Mouse (Mus musculus) G1E-ER4 (cell line): ENCODE measurements at regions not wholly inside any gene's neighbourhood (a gene's known extent, or its start where the extent isn't known, plus 50 kb on each side); places are given as distances from the start of the nearest gene placed in this dataset.

Source experiments
- GATA1 ChIP-seq: IDR thresholded peaks from one replicate; pipeline ENCODE4 v1.8.0; 2012; ENCODE audit warnings: low read length, inconsistent platforms

DNA sequence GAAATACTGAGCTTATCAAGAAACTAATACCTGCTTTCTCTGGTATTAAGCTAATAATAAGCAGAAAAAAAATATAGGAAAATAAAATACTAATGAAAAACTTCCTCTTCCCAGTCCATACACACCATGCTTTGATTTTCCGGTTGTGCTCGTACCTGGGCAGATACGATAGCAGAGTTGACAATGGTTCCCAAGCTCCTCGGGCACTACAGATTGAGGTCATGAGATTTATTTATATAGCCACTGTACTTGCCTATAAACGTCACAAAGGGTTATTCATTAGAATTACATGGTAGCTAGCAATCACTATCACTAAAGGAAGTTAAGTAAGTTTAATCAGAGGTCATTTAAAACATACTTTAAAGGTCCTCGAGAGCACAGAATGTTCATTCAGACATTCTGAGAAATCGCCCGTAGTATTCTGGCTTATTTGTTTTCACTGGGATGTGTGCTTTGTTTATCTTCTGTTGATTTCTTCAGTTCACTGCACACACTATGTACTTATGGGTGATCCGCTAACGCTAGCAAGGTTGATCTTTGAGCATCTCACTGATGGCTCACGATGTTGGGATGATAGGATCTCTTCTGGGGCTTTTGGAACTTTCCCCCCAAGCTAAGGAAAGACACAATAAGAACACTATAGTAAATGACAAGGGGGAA, 111.4 kb upstream of the Fam3c start:
- no peak for TF ChIP-seq GATA1

GRCm38 (mm10) chr6:22465926-22466325, 109.9 kb upstream of the Fam3c start:
- no peak for TF ChIP-seq GATA1

DNA sequence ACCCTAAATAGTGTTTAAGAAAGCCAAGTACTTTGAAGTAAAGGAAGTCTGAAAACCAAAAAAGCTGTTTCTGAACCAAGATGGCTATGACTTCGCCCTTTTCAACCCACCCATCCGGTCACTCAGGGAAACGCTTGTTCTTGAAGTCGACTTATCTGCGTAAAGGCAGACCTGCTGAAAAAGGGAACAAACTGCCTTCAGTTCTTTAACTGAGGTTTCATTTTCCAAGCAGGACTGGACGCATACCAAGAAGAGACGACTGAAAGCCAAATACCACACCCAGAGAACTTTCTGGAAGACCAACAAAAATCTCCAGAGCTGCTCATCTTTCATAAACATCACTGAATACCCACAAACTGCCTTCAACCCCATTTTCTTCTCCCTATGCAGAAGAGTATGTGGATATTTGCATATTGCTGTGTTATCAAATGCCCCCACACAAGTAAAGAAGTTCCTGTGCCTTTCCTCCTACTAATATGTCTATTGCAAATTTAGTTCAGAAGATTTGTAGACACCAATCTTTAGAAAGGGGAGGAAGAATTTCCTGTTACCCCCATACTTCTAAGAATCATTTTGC, 103.5 kb upstream of the Fam3c start:
- no peak for TF ChIP-seq GATA1

- TF ChIP-seq GATA1 = no peak
Measured at GRCm38 (mm10) chr6:22452203-22452602, 96.2 kb upstream of the Fam3c start.

GRCm38 (mm10) chr6:22450501-22450900, 94.5 kb upstream of the Fam3c start:
- no peak for TF ChIP-seq GATA1

GRCm38 (mm10) chr6:22448906-22449305, 92.9 kb upstream of the Fam3c start:
- no peak for TF ChIP-seq GATA1

DNA sequence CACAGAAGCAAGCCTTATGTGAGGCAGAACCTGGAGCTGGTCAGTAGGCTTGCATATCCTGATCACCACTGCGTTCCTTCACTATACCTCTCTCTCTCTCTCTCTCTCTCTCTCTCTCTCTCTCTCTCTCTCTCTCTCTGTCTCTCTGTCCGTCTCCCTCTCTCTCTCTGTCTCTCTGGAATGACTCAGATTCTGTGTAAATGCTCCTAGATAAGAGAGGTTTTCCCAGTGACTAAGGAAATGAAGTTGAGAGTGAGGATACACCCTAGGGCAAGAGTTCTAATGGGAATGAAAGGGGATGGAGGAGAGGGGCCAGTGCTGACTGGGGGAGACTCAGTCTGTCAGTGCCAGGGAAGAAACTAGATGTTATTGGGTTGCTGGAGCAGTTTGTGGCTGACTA, 91.6 kb upstream of the Fam3c start:
- no peak for TF ChIP-seq GATA1

DNA sequence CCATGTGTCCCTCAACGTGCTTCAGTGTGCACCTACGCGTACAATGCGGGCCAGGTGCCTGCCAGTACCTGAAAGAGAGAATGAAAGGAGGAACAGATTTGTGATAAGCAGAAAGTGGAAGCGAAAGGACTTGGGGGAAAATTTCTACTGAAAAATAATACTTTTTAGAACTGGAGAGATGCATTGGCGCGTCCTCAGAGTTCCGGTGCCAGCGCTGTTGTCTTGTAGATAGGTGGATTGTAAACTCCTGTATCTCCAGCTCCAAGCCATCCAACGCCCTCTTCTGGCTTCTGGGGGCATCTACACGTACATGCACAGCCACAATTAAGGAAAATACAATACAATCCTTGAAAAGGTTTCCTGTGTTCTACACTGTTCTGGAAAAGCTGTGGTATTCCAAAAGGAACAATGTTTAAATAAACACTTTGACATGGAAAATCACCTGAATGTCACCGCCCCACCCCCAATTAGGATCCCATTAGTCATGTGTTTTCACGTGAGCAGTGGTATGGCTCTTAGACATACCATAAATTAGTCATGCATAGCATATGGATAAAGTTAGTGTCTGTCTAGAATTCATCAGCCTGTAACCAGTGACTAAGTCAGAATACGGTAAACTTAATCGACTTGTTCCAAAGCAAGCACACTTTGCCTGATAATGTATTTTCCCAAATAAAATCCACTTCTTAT, 90.7 kb upstream of the Fam3c start:
- TF ChIP-seq GATA1 = no peak

DNA sequence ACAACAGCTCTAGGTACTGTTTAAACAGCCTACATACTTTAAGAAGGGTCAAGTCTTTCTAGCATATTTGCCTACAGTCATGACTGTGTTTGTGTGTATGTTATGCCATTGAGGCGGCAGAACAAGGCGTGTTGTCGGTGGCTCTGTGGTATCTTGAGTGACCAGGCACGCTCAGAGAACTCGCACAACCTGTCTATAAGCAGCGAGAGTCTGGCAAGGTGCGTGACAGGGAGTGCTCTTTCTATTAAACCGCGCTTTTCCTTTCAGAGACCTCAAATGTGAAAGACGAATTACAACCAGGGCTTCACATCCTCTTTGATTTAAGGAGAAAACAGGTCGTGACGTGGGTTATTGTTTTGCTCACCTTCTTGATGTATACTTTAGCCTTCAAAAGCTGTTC, 88.2 kb upstream of the Fam3c start:
- TF ChIP-seq GATA1 = no peak

GRCm38 (mm10) chr6:22443573-22443972, 87.5 kb upstream of the Fam3c start:
- no peak for TF ChIP-seq GATA1

- TF ChIP-seq GATA1 = no peak
Measured at GRCm38 (mm10) chr6:22443170-22443569, 87.1 kb upstream of the Fam3c start.

DNA sequence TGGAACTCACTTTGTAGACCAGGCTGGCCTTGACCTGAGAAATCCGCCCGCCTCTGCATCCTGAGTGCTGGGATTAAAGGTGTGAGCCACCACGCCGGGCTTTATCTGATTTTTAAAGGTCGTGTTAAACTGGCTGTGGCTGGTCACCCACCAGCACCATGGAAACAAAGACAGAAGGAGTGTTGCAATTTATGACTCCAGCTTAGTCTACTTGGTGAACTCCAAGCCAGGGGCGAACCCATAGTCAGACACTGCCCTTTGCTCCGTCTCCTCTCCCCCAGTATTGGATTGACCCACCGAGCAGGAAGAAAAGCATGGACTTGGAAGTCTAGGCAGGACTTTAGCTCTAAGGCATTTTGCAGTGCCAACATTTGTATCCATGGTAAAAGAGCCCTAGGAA, 86.5 kb upstream of the Fam3c start:
- TF ChIP-seq GATA1 = no peak

DNA sequence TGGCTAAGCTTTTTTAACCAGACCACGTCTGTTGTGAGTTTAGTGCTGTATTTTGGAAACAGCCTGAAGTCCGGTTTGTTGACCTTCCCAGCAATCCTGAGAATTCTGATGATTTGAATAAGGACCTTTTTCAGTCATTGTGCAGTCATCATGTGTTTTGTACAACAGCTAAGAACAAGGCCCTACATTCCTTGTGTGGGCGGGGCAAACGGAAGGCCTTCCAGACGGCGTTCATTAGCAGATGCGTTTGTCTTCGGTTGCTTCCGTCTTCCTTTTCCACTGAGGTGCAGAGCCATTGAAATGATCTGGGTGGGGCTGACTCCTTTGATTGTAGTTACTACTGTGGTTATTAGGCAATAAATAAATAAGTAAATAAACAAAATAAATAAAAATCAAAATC, 83.8 kb upstream of the Fam3c start:
- TF ChIP-seq GATA1 = no peak

DNA sequence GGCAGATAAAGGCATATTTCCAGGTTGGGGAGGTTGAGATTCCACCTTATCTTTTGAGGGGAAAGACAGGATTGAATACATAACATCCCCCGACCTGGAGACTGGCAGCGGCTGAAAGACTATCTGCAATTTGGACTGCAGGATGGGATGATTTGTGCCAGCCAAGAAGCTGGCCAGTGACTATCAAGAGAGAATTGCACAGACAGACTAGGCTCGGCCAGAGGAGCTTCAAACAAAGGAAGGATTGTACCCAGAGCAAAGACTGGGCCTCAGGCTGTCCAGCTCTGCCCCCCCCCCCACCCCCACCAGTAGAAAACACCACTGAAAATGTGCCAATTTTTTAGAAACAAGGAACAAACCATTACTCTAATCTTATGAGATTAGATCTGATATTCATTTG, 73.0 kb upstream of the Fam3c start:
- no peak for TF ChIP-seq GATA1

DNA sequence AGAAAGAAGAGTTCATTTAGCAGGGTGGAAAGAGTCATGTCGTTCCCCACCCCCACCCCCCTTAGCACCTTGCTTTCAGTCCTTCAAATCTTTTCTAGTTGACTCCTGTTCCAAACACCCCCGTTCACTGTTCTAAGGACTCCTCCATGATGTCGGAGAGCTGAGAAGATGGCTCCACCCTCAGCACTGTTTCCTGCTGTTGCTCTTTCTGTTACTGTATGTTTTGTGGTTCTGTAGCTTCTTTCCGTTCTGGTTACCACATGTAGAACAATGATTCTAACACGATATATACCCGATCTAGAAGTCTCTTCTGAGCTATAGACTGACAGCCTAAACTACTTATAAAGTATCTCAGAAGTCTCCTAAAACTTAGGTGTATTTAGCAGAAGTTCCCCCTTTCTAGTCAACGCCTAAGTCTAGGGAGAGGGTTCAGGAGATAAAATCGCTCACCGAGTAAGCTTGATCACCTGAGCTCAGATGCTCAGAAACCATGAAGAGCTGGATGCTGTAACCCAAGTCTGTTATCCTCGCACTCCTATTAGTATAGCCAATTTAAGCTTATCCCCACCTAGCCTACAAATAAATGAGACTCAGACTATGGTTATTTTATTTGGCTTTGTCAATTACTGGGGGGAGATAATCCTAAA, 68.2 kb upstream of the Fam3c start:
- no peak for TF ChIP-seq GATA1
